Comparison of ENCODE assay signal across 18 mouse cellular contexts in the genomic region with DNA sequence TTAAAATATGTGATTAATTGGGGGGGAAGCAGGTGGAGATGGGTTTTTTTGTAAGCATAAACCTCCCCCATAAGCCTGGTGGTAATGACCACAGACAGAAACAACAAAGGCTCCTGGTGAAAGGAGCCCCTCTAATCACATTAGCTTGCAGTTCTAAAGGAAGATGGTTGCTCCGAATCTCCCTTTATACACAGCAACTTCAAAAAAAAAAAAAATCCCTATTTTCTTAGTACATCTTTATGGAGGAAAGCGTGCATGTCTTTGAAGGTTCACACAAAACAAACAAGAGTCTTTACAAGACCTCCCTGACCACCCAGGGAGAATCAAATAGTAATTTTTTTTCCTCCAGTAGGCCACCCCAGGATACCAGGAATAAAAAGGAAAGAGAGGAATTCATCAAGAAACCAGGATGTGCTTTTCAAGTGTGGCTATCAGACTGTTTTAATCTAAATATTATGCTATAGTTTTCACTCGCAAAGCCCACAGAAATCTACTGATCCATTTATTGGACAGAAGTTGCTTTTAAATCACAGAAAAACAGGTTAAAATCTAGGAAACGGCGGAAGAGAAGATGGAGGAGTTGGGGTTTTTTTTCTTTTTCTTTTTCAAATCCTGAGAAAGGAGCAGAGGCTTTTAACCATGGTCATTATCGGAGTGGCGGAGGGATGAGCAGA.
DNase-seq lines count a peak whose midpoint lies in the region; ATAC-seq and TF ChIP-seq lines count a peak whose summit lies in the region.
"Had no signal": no experiment of that assay in that cellular context is flagged by ENCODE, and none has a peak within 500 bp of the region (broad histone marks: within the 10 kb centered on the region; RNA-seq: fewer than 3 reads in every experiment).

No protein-coding gene starts in this region.

- DNase-seq in forebrain, postnatal 0 days: no peak
- DNase-seq in limb, embryonic 10.5 days (ENCODE audit: low spot score): no peak
- DNase-seq in layer of hippocampus, postnatal 10 days (ENCODE audit: low spot score in 2 of 2): no peak
- DNase-seq in cerebellum, postnatal 4 days (ENCODE audit: low spot score in 2 of 2): no peak
- no peak for DNase-seq in lung, postnatal 36 days
- DNase-seq: adrenal gland, postnatal 10 days; gastrocnemius, postnatal 14 days; kidney, adult 2 months; kidney, postnatal 4 days; layer of hippocampus, postnatal 36 days; left cerebral cortex, postnatal 4 days; liver, embryonic 13.5 days; thymus, postnatal 25 days had no signal

- H3K27ac ChIP-seq in forebrain, embryonic 12.5 days: peak overlapping the region; percentile 83
- 0 out of 2 replicates have a peak overlapping the region, but pooled peaks have one; percentile 35 for H3K27ac ChIP-seq in forebrain, postnatal 0 days (ENCODE audit: low read depth, low read length)
- H3K27ac ChIP-seq in limb, embryonic 10.5 days: 0 out of 2 replicates have a peak overlapping the region, but pooled peaks have one; percentile 46
- H3K27ac ChIP-seq in neural tube, embryonic 12.5 days: peak overlapping the region; percentile 16; the same call in 1 of the 2 replicates
- H3K27ac ChIP-seq: heart, embryonic 13.5 days; liver, embryonic 13.5 days; stomach, postnatal 0 days had no signal

- 0 out of 2 replicates have a peak overlapping the region, but pooled peaks have one; percentile 4 for H3K9ac ChIP-seq in forebrain, embryonic 12.5 days
- no peak overlapping the region for H3K9ac ChIP-seq in forebrain, postnatal 0 days
- no peak overlapping the region for H3K9ac ChIP-seq in neural tube, embryonic 12.5 days
- H3K9ac ChIP-seq: heart, embryonic 13.5 days; liver, embryonic 13.5 days had no signal

- H3K4me1 ChIP-seq in forebrain, embryonic 12.5 days: peaks cover 56% of the 10 kb centered on the region
- peaks cover 19% of the 10 kb centered on the region for H3K4me1 ChIP-seq in forebrain, postnatal 0 days (ENCODE audit: insufficient read depth)
- peaks cover 46% of the 10 kb centered on the region for H3K4me1 ChIP-seq in limb, embryonic 10.5 days
- peaks cover 28% of the 10 kb centered on the region for H3K4me1 ChIP-seq in neural tube, embryonic 12.5 days

- peak; percentile 33 for ATAC-seq in forebrain, embryonic 12.5 days (ENCODE audit: low FRiP score)
- ATAC-seq in forebrain, postnatal 0 days: 0 out of 2 replicates have a peak, but pooled peaks have one; percentile 21
- ATAC-seq in neural tube, embryonic 12.5 days (ENCODE audit: low FRiP score, low read depth): no peak
- ATAC-seq: lung, postnatal 0 days had no signal

- WGBS in forebrain, embryonic 12.5 days: 25% methylated on average over 7 of the region's 7 CpGs
- WGBS in forebrain, postnatal 0 days: 38% methylated on average over 7 of the region's 7 CpGs
- WGBS in limb, embryonic 10.5 days: 72% methylated on average over 7 of the region's 7 CpGs
- 33% methylated on average over 7 of the region's 7 CpGs for WGBS in neural tube, embryonic 12.5 days

- no peaks in the 10 kb centered on the region for H3K27me3 ChIP-seq in forebrain, embryonic 12.5 days
- H3K27me3 ChIP-seq in forebrain, postnatal 0 days (ENCODE audit: insufficient read depth, low read length): no peaks in the 10 kb centered on the region
- H3K27me3 ChIP-seq in limb, embryonic 10.5 days (ENCODE audit: low read depth, poor library complexity, severe bottlenecking): no peaks in the 10 kb centered on the region
- H3K27me3 ChIP-seq in neural tube, embryonic 12.5 days (replicated peaks): no peaks in the 10 kb centered on the region
- H3K27me3 ChIP-seq: heart, embryonic 13.5 days; liver, embryonic 13.5 days had no signal

- no peaks in the 10 kb centered on the region for H3K36me3 ChIP-seq in forebrain, embryonic 12.5 days (replicated peaks)
- no peaks in the 10 kb centered on the region for H3K36me3 ChIP-seq in forebrain, postnatal 0 days (ENCODE audit: insufficient read depth)
- H3K36me3 ChIP-seq in limb, embryonic 10.5 days: no peaks in the 10 kb centered on the region
- no peaks in the 10 kb centered on the region for H3K36me3 ChIP-seq in neural tube, embryonic 12.5 days
- H3K36me3 ChIP-seq: heart, embryonic 13.5 days; liver, embryonic 13.5 days had no signal

- no peak for TF ChIP-seq CTCF in forebrain, postnatal 0 days (IDR thresholded peaks at IDR 0.05; ENCODE audit: low read depth)

- H3K4me3 ChIP-seq in forebrain, embryonic 12.5 days (replicated peaks): no peak overlapping the region
- no peak overlapping the region for H3K4me3 ChIP-seq in forebrain, postnatal 0 days (ENCODE audit: low read depth, low read length)
- no peak overlapping the region for H3K4me3 ChIP-seq in limb, embryonic 10.5 days
- H3K4me3 ChIP-seq in neural tube, embryonic 12.5 days: no peak overlapping the region
- H3K4me3 ChIP-seq: heart, embryonic 13.5 days; liver, embryonic 13.5 days had no signal

- no peaks in the 10 kb centered on the region for H3K9me3 ChIP-seq in forebrain, embryonic 12.5 days
- no peaks in the 10 kb centered on the region for H3K9me3 ChIP-seq in forebrain, postnatal 0 days (ENCODE audit: low read length)
- H3K9me3 ChIP-seq in limb, embryonic 10.5 days (replicated peaks): no peaks in the 10 kb centered on the region
- no peaks in the 10 kb centered on the region for H3K9me3 ChIP-seq in neural tube, embryonic 12.5 days
- H3K9me3 ChIP-seq: heart, embryonic 13.5 days; liver, embryonic 13.5 days had no signal

- H3K4me2 ChIP-seq in forebrain, embryonic 12.5 days: peak overlapping the region; percentile 35
- H3K4me2 ChIP-seq in forebrain, postnatal 0 days (ENCODE audit: low read depth): no peak overlapping the region
- peak overlapping the region; percentile 18; the same call in 1 of the 2 replicates for H3K4me2 ChIP-seq in neural tube, embryonic 12.5 days (replicated peaks)
- H3K4me2 ChIP-seq: heart, embryonic 13.5 days; liver, embryonic 13.5 days had no signal

Comparison
In these comparisons a context has a peak if more than half of its experiments do, and no peak if none do; other contexts are left out.
1. H3K27ac ChIP-seq: peak in every context shown above with its lines; median percentile 83 in forebrain, embryonic 12.5 days; 46 in limb, embryonic 10.5 days; 35 in forebrain, postnatal 0 days; 16 in neural tube, embryonic 12.5 days.